Mouse (Mus musculus): ENCODE data around the gene Plekha5. TPM values are rescaled to one million over a fixed set of nuclear protein-coding genes. Genes with fewer than 3 reads are reported as not detected.

Gene Plekha5
- 91.4 and 95.3 TPM in 2 replicates for polyA plus RNA-seq (2012; rRNA removed)

DNA sequence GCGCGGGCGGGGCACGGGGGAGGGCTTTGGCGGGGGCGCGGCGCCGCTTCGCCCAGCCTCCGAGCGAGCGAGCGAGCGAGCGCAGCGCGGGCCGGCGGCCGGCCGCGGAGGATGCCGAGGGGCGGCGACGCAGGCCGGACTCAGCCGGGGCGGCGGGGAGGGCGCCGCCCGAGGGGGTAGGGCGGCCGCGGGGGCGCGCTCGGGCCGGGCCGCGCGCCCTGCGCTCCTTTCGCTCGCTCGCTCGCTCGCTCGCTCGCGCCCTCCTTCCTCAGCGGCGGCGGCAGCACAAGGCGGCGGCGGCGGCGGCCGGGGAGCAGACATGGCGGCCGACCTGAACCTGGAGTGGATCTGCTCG is at the start of gene Plekha5:
Gene Plekha5 (plus strand): TSS at position 209 of the 355 bp plus-strand sequence.

GRCm38 (mm10) chr6:140622391-140623225 is 198.8 kb downstream of the Plekha5 start, which contains the start of gene Aebp2:
Gene Aebp2, plus strand, starts transcription at chr6:140622663.

Other genes with a start within 250 kb of the Plekha5 start
- gene Aebp2, start 198.6 kb downstream of the Plekha5 start, polyA plus RNA-seq (2012; rRNA removed) = 48.2 and 53.1 TPM in 2 replicates

Data from central nervous system, embryonic 11.5 days (tissue).